Mouse (Mus musculus) cortical plate, adult 2 months (tissue): ENCODE measurements at regions not wholly inside any gene's neighbourhood (a gene's known extent, or its start where the extent isn't known, plus 50 kb on each side); places are given as distances from the start of the nearest gene placed in this dataset.

Experiments used
- H3K27ac ChIP-seq: fragments of 200-500 bp; 2 replicates; pipeline ENCODE4 v1.5.1; 2012; ENCODE audit warnings: low read length, control low read depth, inconsistent platforms; ENCODE audit not compliant: insufficient read depth
- H3K4me1 ChIP-seq: fragments of 200-500 bp; 2 replicates; pipeline ENCODE4 v1.6.1; 2011; ENCODE audit warnings: low read length; ENCODE audit not compliant: control insufficient read depth, insufficient read depth
- H3K4me3 ChIP-seq: fragments of 200-500 bp; 2 replicates; pipeline ENCODE4 v1.5.1; 2011; ENCODE audit warnings: mild to moderate bottlenecking, low read length, control low read depth; ENCODE audit not compliant: insufficient read depth
- CTCF ChIP-seq: fragments of 200-500 bp; IDR thresholded peaks from 2 replicates; pipeline ENCODE4 v1.5.1; 2011; ENCODE audit warnings: mild to moderate bottlenecking, control low read depth, low read length; ENCODE audit not compliant: insufficient read depth; ENCODE audit errors: extremely low read depth
- POLR2A ChIP-seq: fragments of 200-500 bp; IDR thresholded peaks from 2 replicates; pipeline ENCODE4 v1.6.1; 2011; ENCODE audit warnings: mild to moderate bottlenecking, low read length, control low read depth; ENCODE audit not compliant: insufficient read depth; ENCODE audit errors: extremely low read depth

DNA sequence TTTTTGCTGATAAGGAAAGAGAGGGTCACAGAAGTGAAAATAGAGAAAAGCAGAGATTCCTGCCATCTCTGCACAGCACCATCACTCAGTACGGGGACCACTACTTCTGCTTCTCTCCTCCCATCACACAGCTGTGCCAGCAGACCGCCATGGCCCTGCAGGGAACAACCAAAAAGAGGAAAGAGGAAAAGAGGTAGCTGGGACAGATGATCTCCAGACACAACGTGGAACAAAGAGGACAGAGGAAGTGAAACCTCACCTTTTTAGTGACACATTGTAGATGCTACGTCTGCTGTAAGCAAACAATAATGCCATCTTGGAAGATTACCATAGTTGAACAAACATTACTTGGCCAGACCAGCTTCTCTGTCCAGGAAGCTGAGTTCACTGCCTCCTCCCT lies 230.1 kb downstream of the Sec61b start:
- no peak overlapping the region for H3K4me3 ChIP-seq
- TF ChIP-seq POLR2A: no peak
- no peak for TF ChIP-seq CTCF
- no peaks in the 10 kb centered on the region; the same call in 1 of the 2 replicates for H3K4me1 ChIP-seq

GRCm38 (mm10) chr4:47707966-47708365 lies 233.5 kb downstream of the Sec61b start:
- no peaks in the 10 kb centered on the region; the same call in 1 of the 2 replicates for H3K4me1 ChIP-seq
- no peak overlapping the region for H3K4me3 ChIP-seq
- no peak for TF ChIP-seq CTCF
- no peak for TF ChIP-seq POLR2A
- H3K27ac ChIP-seq: no peak overlapping the region

More for the DNA sequence above, 230.1 kb downstream of the Sec61b start:
- no peak overlapping the region for H3K27ac ChIP-seq

DNA sequence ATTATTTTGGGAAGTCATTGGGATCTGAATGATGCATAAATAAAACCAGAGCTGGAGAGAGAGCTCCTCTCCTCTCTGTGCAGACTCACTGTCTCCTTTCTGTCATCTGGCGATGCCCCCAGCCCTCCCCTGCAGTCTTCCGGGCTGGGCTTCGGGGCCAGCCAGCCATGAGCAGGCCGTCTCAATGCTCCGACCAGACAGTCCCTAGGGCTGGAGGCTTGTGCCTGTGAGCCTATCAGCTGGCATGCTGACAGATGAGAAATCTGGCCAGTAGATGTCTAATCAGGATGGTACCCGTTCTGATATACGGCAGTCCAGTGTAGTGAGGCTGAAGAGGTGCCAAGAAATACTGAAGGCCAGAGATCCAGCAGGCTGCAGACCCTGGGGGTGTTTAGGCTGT lies 238.9 kb downstream of the Sec61b start:
- TF ChIP-seq CTCF (no peak), POLR2A (no peak)
- Histone ChIP-seq H3K4me1 (no peaks in the 10 kb centered on the region), H3K27ac (no peak overlapping the region), H3K4me3 (no peak overlapping the region)

DNA sequence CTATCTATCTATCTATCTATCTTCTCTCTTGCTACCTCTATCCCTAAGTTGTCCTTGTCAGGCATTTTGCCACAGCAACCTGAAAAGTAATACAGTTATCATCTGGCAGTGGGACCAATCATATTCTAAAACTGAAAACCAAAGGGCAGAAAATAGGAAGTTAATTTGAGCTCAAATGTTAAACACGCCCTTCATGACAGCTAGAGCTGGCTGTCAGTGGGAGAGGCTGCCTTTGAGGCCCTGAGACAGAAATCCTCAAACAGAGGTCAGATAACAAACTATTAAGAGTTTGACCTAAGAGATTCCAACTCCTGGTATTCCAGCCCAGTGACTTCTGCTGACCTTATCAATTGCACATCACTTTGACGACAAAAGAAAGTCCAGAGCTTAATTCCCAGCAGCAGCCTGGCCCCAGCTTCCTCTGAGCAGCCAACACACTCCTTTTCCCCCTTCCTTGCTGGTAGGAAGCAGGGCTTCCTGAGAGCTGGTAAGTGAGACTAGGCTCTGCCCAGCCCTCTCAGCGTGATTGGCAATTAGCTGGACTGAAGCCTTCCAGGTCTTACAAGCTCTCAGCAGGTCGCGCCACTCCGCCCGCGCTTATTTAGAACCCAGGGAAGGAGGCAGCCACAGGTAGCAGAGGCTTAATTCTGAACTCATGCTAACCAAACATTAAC lies 250.0 kb downstream of the Sec61b start:
- TF ChIP-seq POLR2A (no peak), CTCF (no peak)
- no peaks in the 10 kb centered on the region for H3K4me1 ChIP-seq
- H3K4me3 ChIP-seq: no peak overlapping the region
- no peak overlapping the region for H3K27ac ChIP-seq

DNA sequence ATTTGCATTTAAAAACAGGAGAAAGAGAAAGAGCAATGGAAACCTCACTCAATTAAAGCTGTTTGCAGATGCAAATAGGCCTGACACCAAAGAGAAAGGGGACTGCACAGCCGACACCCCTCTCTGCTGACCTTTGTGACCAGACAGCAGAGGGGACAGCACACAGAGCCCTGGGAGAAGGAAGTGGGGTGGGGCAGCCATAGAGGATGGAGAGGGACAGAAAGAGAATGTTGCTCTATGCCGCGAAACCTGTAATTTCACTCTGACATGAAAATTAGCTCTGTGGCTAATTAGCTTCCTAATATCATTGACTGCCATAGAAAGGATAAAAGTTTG lies 250.5 kb downstream of the Sec61b start:
- H3K4me3 ChIP-seq: no peak overlapping the region
- TF ChIP-seq POLR2A (no peak), CTCF (no peak)
- no peaks in the 10 kb centered on the region for H3K4me1 ChIP-seq
- H3K27ac ChIP-seq: no peak overlapping the region

DNA sequence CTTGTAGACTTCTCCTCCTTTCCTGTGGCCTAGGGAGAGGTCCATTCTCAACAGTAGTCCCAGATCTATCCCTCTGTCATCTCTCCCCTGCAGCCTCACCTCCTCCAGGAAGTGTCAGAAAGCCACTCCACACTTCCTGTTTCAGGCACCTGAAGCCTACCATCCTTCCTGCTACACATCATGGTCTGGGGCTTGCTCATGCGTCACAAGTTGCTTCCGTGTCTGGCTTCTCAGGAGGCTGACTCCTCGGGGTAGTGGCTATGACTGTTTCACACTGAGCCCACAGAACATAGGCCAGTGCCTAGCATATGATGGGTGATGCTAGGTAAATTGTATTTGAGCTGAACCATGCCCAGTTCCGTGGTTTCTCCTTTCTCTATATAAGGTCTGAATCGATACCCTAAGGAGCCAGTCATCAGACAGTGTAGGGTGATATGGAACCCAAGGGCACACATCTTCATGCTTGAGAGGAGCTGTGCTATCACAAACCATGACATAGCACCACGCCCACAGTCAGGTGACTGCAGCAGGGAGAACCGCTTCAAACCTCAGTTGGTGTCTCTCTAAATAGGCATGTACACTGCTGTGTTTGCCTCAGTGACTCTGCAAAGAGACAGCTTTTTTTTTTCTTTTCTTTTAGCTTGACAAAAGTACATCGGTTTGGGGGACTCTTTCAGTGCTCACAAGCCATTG lies 272.2 kb downstream of the Sec61b start:
- H3K27ac ChIP-seq: no peak overlapping the region
- no peaks in the 10 kb centered on the region for H3K4me1 ChIP-seq
- TF ChIP-seq CTCF: no peak
- TF ChIP-seq POLR2A: no peak
- no peak overlapping the region for H3K4me3 ChIP-seq

DNA sequence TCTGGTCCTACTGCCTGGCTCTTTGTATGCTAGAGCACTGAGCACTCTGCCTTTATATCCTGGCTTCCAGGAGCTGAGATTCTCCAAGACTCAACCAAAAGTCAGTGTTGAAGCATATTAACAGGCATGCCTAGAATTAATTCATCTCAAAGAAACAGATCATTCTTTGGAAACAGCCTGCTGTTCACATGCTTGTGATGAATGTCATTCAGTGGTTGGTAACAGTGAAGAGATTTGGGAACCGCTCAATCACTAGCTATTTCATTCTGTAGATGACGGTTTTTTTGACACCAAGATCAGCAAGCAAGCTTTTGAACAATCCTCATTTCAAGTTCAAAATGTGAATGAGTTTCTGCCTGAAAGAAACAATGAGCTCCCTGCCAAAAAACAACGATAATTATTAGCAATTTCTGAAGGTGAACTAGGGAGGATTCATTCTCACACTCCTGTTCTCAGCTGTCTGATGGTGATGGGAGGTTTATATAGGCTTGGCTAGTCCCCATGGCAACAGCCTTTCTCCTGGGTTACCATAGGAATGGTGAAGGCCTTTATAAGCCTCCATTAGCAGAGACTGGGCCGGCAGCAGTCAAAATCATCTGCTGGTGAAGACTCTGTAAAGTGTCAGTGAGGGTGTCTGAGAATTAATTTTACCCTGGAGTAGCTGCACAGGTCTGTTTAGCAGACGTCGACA lies 272.6 kb upstream of the Nr4a3 start:
- TF ChIP-seq CTCF (no peak), POLR2A (no peak)
- H3K4me3 ChIP-seq: no peak overlapping the region
- H3K4me1 ChIP-seq: peaks cover 1% of the 10 kb centered on the region; the same call in 1 of the 2 replicates
- H3K27ac ChIP-seq: no peak overlapping the region

GRCm38 (mm10) chr4:47774664-47775063 lies 270.3 kb upstream of the Nr4a3 start:
- H3K4me1 ChIP-seq: peaks cover 1% of the 10 kb centered on the region; the same call in 1 of the 2 replicates
- no peak for TF ChIP-seq POLR2A
- TF ChIP-seq CTCF: no peak
- no peak overlapping the region for H3K4me3 ChIP-seq
- H3K27ac ChIP-seq: no peak overlapping the region

DNA sequence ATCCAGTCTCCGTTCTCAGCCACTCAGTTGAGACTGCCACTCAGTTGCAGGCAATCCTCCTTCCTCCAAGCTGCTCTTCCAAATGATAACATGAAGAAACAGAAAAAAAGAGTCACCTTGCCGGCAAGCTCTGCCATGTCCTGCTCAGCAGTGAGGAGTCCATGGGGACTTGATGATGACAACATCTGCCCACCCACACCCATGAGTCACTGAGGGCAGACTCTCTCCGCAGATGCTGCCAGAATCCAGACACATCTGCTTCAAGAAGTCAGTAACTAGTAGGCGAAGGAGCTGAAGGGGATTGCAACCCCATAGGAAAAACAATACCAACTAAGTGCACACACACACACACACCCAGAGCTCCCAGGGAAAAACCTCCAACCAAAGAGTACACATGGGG lies 263.9 kb upstream of the Nr4a3 start:
- Histone ChIP-seq H3K4me3 (no peak overlapping the region), H3K4me1 (no peaks in the 10 kb centered on the region), H3K27ac (no peak overlapping the region)
- TF ChIP-seq POLR2A: no peak
- TF ChIP-seq CTCF: no peak
